Mouse (Mus musculus) thymus, adult 2 months (tissue): ENCODE data around the gene Ints5.

Experiments used
- CTCF ChIP-seq: fragments of 200-500 bp; IDR thresholded peaks from 2 replicates; pipeline ENCODE4 v1.5.1; 2012; ENCODE audit warnings: mild to moderate bottlenecking, control low read depth, low read length, moderate library complexity, borderline replicate concordance; ENCODE audit not compliant: control insufficient read depth, poor library complexity, insufficient read depth; ENCODE audit errors: extremely low read depth
- POLR2A ChIP-seq: fragments of 200-500 bp; IDR thresholded peaks from 2 replicates; pipeline ENCODE4 v1.6.1; 2012; ENCODE audit warnings: mild to moderate bottlenecking, low read length, control low read depth, moderate library complexity; ENCODE audit not compliant: control insufficient read depth, poor library complexity, insufficient read depth; ENCODE audit errors: extremely low read depth

GRCm38 (mm10) chr19:8880311-8881033 lies 12.3 kb upstream of the Ints5 start, which contains the start of gene Uqcc3:
- no peak for TF ChIP-seq CTCF
- peak; percentile 93 for TF ChIP-seq POLR2A
